Mouse (Mus musculus) CH12.LX (cell line): Measurements from ENCODE around the gene Tbpl2. TPM values are rescaled to one million over a fixed set of nuclear protein-coding genes. Genes with fewer than 3 reads are reported as not detected.

Experiments
- DNase-seq: peaks from one replicate; pipeline ENCODE4 v3.0.0-alpha.2; 2013; ENCODE audit errors: extremely low read depth
- H3K27ac ChIP-seq: 2 replicates; pipeline ENCODE4 v1.5.1; 2012; ENCODE audit warnings: low read depth, mild to moderate bottlenecking, control low read depth, moderate library complexity; ENCODE audit not compliant: insufficient read depth
- H3K27me3 ChIP-seq: replicated peaks from 2 replicates; pipeline ENCODE3; 2012; ENCODE audit warnings: inconsistent platforms
- H3K36me3 ChIP-seq, 2 experiments: replicated peaks in 1 of 2; 2 replicates each; pipeline versions ENCODE3 to v1.6.1; 2012; ENCODE audit warnings: inconsistent platforms in 1 of 2, low read length in 1 of 2, mild to moderate bottlenecking in 1 of 2, mixed read lengths in 1 of 2, moderate library complexity in 1 of 2; ENCODE audit not compliant: control insufficient read depth in 1 of 2, insufficient read depth in 1 of 2
- H3K4me1 ChIP-seq, 2 experiments: 2 replicates each; pipeline ENCODE4 v1.6.1; 2012; ENCODE audit warnings: inconsistent platforms in 1 of 2, moderate library complexity in 1 of 2; ENCODE audit not compliant: insufficient read depth in 2 of 2, control insufficient read depth in 1 of 2
- H3K4me2 ChIP-seq: 2 replicates; pipeline ENCODE4 v1.6.1; 2012; ENCODE audit warnings: low read depth, mild to moderate bottlenecking, control low read depth; ENCODE audit not compliant: poor library complexity, insufficient read depth, severe bottlenecking
- H3K4me3 ChIP-seq, 3 experiments: fragments of 150-350 bp in 1 of 3; sonication (generic) in 1 of 3; replicated peaks in 1 of 3; 2 replicates each; pipeline versions ENCODE3 to v1.5.1; 2011 to 2012; ENCODE audit warnings: low read depth in 2 of 3, low read length in 2 of 3, mild to moderate bottlenecking in 2 of 3, moderate library complexity in 2 of 3, control low read depth in 1 of 3, improper control_type of control experiment in 1 of 3, inconsistent platforms in 1 of 3, mixed read lengths in 1 of 3; ENCODE audit not compliant: poor library complexity in 1 of 3
- H3K79me2 ChIP-seq: replicated peaks from 2 replicates; pipeline ENCODE4 v1.6.1; 2012; ENCODE audit warnings: mild to moderate bottlenecking, moderate library complexity; ENCODE audit not compliant: control insufficient read depth, poor library complexity, insufficient read depth, severe bottlenecking; ENCODE audit errors: extremely low read depth
- H3K9ac ChIP-seq: 2 replicates; pipeline ENCODE4 v1.6.1; 2012; ENCODE audit warnings: low read depth, mild to moderate bottlenecking, control low read depth, moderate library complexity; ENCODE audit not compliant: insufficient read depth
- H3K9me3 ChIP-seq: replicated peaks from 2 replicates; pipeline ENCODE3; 2012; ENCODE audit warnings: low read length, inconsistent platforms, mixed read lengths
- GABPA ChIP-seq: IDR thresholded peaks from 2 replicates; pipeline ENCODE4 v1.6.1; 2012; ENCODE audit warnings: low read depth, low read length, improper control_type of control experiment, inconsistent platforms; ENCODE audit not compliant: insufficient replicate concordance
- HCFC1 ChIP-seq: IDR thresholded peaks from 2 replicates; pipeline ENCODE4 v1.6.1; 2012; ENCODE audit warnings: low read depth, mild to moderate bottlenecking, inconsistent platforms, low read length, improper control_type of control experiment
- IRF4 ChIP-seq: IDR thresholded peaks from 2 replicates; pipeline ENCODE4 v1.6.1; 2014; ENCODE audit warnings: low read depth, mild to moderate bottlenecking, inconsistent platforms, low read length, improper control_type of control experiment
- JUN ChIP-seq: IDR thresholded peaks from 2 replicates; pipeline ENCODE4 v1.6.1; 2011; ENCODE audit warnings: low read depth, mild to moderate bottlenecking, low read length, improper control_type of control experiment, moderate library complexity; ENCODE audit not compliant: insufficient read depth
- MAX ChIP-seq: IDR thresholded peaks from 2 replicates; pipeline ENCODE4 v1.6.1; 2011; ENCODE audit warnings: low read length, improper control_type of control experiment
- MAZ ChIP-seq: IDR thresholded peaks from 2 replicates; pipeline ENCODE4 v1.6.1; 2012; ENCODE audit warnings: low read depth, mild to moderate bottlenecking, inconsistent platforms, low read length, improper control_type of control experiment, moderate library complexity
- MYC ChIP-seq: IDR thresholded peaks from 2 replicates; pipeline ENCODE4 v1.6.1; 2011; ENCODE audit warnings: low read depth, mild to moderate bottlenecking, improper control_type of control experiment, low read length
- POLR2A ChIP-seq: IDR thresholded peaks from 2 replicates; pipeline ENCODE4 v1.6.1; 2011; ENCODE audit warnings: low read depth, mild to moderate bottlenecking, improper control_type of control experiment, low read length
- SIN3A ChIP-seq: IDR thresholded peaks from 2 replicates; pipeline ENCODE4 v1.6.1; 2012; ENCODE audit warnings: low read length, improper control_type of control experiment, inconsistent platforms
- SMC3 ChIP-seq: IDR thresholded peaks from 2 replicates; pipeline ENCODE4 v1.6.1; 2011; ENCODE audit warnings: low read depth, low read length, improper control_type of control experiment
- USF2 ChIP-seq: conservative IDR thresholded peaks from 2 replicates; pipeline ENCODE4 v1.6.1; 2011; ENCODE audit warnings: low read depth, low read length, improper control_type of control experiment
- ZKSCAN1 ChIP-seq: IDR thresholded peaks from 2 replicates; pipeline ENCODE4 v1.6.1; 2012; ENCODE audit warnings: low read depth, inconsistent platforms, low read length, improper control_type of control experiment, borderline replicate concordance
- dilution Hi-C: fragments of 300-500 bp; cut with MboI; formaldehyde crosslinking; loops from 2 replicates; pipeline ENCODE4 v1.14.3; 2020; ENCODE audit warnings: low sequenced_read_pairs; ENCODE audit not compliant: extremely low pct_unique_long_range_greater_than_20kb, extremely low pct_ligation_motif_present
- in situ Hi-C: fragments of 300-500 bp; cut with MboI; formaldehyde crosslinking; loops from 3 replicates; pipeline ENCODE4 v1.14.3; 2019; ENCODE audit warnings: low sequenced_read_pairs, low pct_ligation_motif_present, low pct_unique_long_range_greater_than_20kb, mixed read lengths
- polyA plus RNA-seq: library from polyadenylated mRNA; unstranded; fragments of >175 nt; gene quantifications from 2 replicates; pipeline ENCODE4 v1.2.1, GENCODE M21; 2012; ENCODE audit warnings: low read depth; ENCODE audit not compliant: insufficient read length
- total RNA-seq, 2 experiments: library from RNA; depleted of rRNA; stranded (reverse); fragments of 300-350 nt in 1 of 2; fragments of >200 nt in 1 of 2; gene quantifications; 2 replicates each; pipeline ENCODE4 v1.2.3; 2012 to 2014

The Tbpl2 gene
- total and polyA plus RNA-seq, 3 experiments, result not detected

GRCm38 (mm10) chr2:24040531-24040930 lies 55.9 kb downstream of the Tbpl2 start:
- Histone ChIP-seq H3K36me3 (no peaks in the 10 kb centered on the region), H3K9ac (no peak overlapping the region), H3K4me3 (no peak overlapping the region), H3K9me3 (no peaks in the 10 kb centered on the region), H3K4me1 (peaks cover 3 to 8% of the 10 kb centered on the region in 2 experiments; a peak in 1 of 4 replicates), H3K27ac (no peak overlapping the region), H3K4me2 (no peak overlapping the region), H3K27me3 (no peaks in the 10 kb centered on the region), H3K79me2 (no peaks in the 10 kb centered on the region)
- TF ChIP-seq POLR2A (no peak), GABPA (no peak), ZKSCAN1 (no peak), MYC (no peak), SMC3 (no peak), MAZ (no peak), SIN3A (no peak), JUN (no peak), IRF4 (no peak), HCFC1 (no peak), USF2 (no peak), MAX (no peak)
- dilution Hi-C loops (no loop called here), in situ Hi-C loops (no loop called here)
- DNase-seq, result no peak

Other genes with a start within 250 kb of the Tbpl2 start
- gene Hnmt, start 47.2 kb downstream of the Tbpl2 start, total RNA-seq (2012; rRNA removed), result 0.42 and 0.64 TPM in 2 replicates
- 0.13 TPM in 1 of 2 replicates, not detected in the other for gene Hnmt, start 47.2 kb downstream of the Tbpl2 start, total RNA-seq (2014; rRNA removed)
- gene Hnmt, start 47.2 kb downstream of the Tbpl2 start, polyA plus RNA-seq, result not detected in 2 replicates
- gene Il1f8, start 56.6 kb upstream of the Tbpl2 start, total RNA-seq (2012; rRNA removed), result not detected in 2 replicates
- gene Il1f8, start 56.6 kb upstream of the Tbpl2 start, total RNA-seq (2014; rRNA removed), result 0.26 TPM in 1 of 2 replicates, not detected in the other
- gene Il1f8, start 56.6 kb upstream of the Tbpl2 start, polyA plus RNA-seq, result not detected in 2 replicates
- gene Il1f9, start 89.9 kb upstream of the Tbpl2 start, total RNA-seq (2012; rRNA removed), result not detected in 2 replicates
- not detected in 2 replicates for gene Il1f9, start 89.9 kb upstream of the Tbpl2 start, total RNA-seq (2014; rRNA removed)
- not detected in 2 replicates for gene Il1f9, start 89.9 kb upstream of the Tbpl2 start, polyA plus RNA-seq
- gene Il1f6, start 118.8 kb upstream of the Tbpl2 start, total RNA-seq (2012; rRNA removed), result 0.17 and 0.25 TPM in 2 replicates
- gene Il1f6, start 118.8 kb upstream of the Tbpl2 start, total RNA-seq (2014; rRNA removed), result 0.52 TPM in 1 of 2 replicates, not detected in the other
- not detected in 2 replicates for gene Il1f6, start 118.8 kb upstream of the Tbpl2 start, polyA plus RNA-seq
- gene Il1f5, start 180.4 kb upstream of the Tbpl2 start, total RNA-seq (2012; rRNA removed), result not detected in 2 replicates
- not detected in 2 replicates for gene Il1f5, start 180.4 kb upstream of the Tbpl2 start, total RNA-seq (2014; rRNA removed)
- gene Il1f5, start 180.4 kb upstream of the Tbpl2 start, polyA plus RNA-seq, result not detected in 2 replicates
- not detected in 2 replicates for gene Il1f10, start 194.6 kb upstream of the Tbpl2 start, total RNA-seq (2012; rRNA removed)
- gene Il1f10, start 194.6 kb upstream of the Tbpl2 start, total RNA-seq (2014; rRNA removed), result not detected in 2 replicates
- gene Il1f10, start 194.6 kb upstream of the Tbpl2 start, polyA plus RNA-seq, result not detected in 2 replicates
- 0.21 and 0.98 TPM in 2 replicates for gene Il1rn, start 240.3 kb upstream of the Tbpl2 start, total RNA-seq (2012; rRNA removed)
- gene Il1rn, start 240.3 kb upstream of the Tbpl2 start, total RNA-seq (2014; rRNA removed), result 0.54 and 0.71 TPM in 2 replicates
- 0.37 and 0.44 TPM in 2 replicates for gene Il1rn, start 240.3 kb upstream of the Tbpl2 start, polyA plus RNA-seq